Mouse (Mus musculus) adrenal gland, adult (tissue): Measurements from ENCODE around the gene Rnf183.
A peak's percentile ranks its signal among the peaks of the same experiment; 100 is the strongest.
"Not testable (repeated sequence)": the region's sequence is repeated elsewhere in the genome, so short reads cannot be mapped to it uniquely, and the experiment has no call there.

ENCODE experiments used
- DNase-seq, 2 experiments: peaks; one replicate each; pipeline ENCODE4 v3.0.0; 2022 to 2023; ENCODE audit warnings: low spot score in 1 of 2; ENCODE audit not compliant: inconsistent age in 2 of 2

Rnf183 gene

GRCm38 (mm10) chr4:62435081-62435480 lies at the start of gene Rnf183:
Gene Rnf183 (minus strand): TSS chr4:62435252.
- no peak for DNase-seq

- peak; percentile 73 to 81 for DNase-seq
Measured at GRCm38 (mm10) chr4:62480709-62481605, 45.9 kb upstream of the Rnf183 start.

- peak; percentile 72 to 80 for DNase-seq
Measured at GRCm38 (mm10) chr4:62479937-62480708, 45.1 kb upstream of the Rnf183 start, which contains the start of gene Bspry. Gene Bspry (plus strand): TSS chr4:62480053.

- not testable (repeated sequence) for DNase-seq
Measured at GRCm38 (mm10) chr4:62479593-62479936, 44.5 kb upstream of the Rnf183 start.

- no peak for DNase-seq
Measured at GRCm38 (mm10) chr4:62477542-62478244, 42.6 kb upstream of the Rnf183 start.

- DNase-seq: no peak
Measured at GRCm38 (mm10) chr4:62475793-62476192, 40.7 kb upstream of the Rnf183 start.

- no peak for DNase-seq
Measured at GRCm38 (mm10) chr4:62475131-62475530, 40.1 kb upstream of the Rnf183 start.

- no peak for DNase-seq
Measured at GRCm38 (mm10) chr4:62472071-62472470, 37.0 kb upstream of the Rnf183 start.

- peak; percentile 82 to 93 for DNase-seq
Measured at GRCm38 (mm10) chr4:62470598-62471051, 35.6 kb upstream of the Rnf183 start, which contains the start of gene Wdr31. Gene Wdr31 (minus strand): TSS chr4:62470896.

GRCm38 (mm10) chr4:62468158-62468557 lies 33.1 kb upstream of the Rnf183 start:
- no peak for DNase-seq

GRCm38 (mm10) chr4:62463124-62463523 lies 28.1 kb upstream of the Rnf183 start:
- DNase-seq: no peak

GRCm38 (mm10) chr4:62460348-62460747 lies 25.3 kb upstream of the Rnf183 start:
- no peak for DNase-seq

GRCm38 (mm10) chr4:62459081-62459480 lies 24.0 kb upstream of the Rnf183 start:
- DNase-seq: no peak

- DNase-seq: peak; percentile 45 to 74
Measured at GRCm38 (mm10) chr4:62454995-62455394, 19.9 kb upstream of the Rnf183 start.

- no peak for DNase-seq
Measured at GRCm38 (mm10) chr4:62440986-62441385, 5.9 kb upstream of the Rnf183 start.

- no peak for DNase-seq
Measured at GRCm38 (mm10) chr4:62440544-62440943, 5.5 kb upstream of the Rnf183 start.

GRCm38 (mm10) chr4:62439793-62440192 lies 4.7 kb upstream of the Rnf183 start:
- DNase-seq: no peak

- no peak for DNase-seq
Measured at GRCm38 (mm10) chr4:62437871-62438270, 2.8 kb upstream of the Rnf183 start.

GRCm38 (mm10) chr4:62437256-62437778 lies 2.3 kb upstream of the Rnf183 start:
- no peak for DNase-seq

- peak in 1 of 2 experiments; percentile 71 for DNase-seq
Measured at GRCm38 (mm10) chr4:62433939-62434870, 847 bp downstream of the Rnf183 start.
